Mouse (Mus musculus) stomach, postnatal 0 days (tissue): ENCODE data around the gene Ablim2.

Experiments used
- CTCF ChIP-seq: IDR thresholded peaks from 2 replicates; pipeline ENCODE4 v1.5.1; 2016; ENCODE audit warnings: antibody characterized with exemption, low read depth, mild to moderate bottlenecking, moderate library complexity
- EP300 ChIP-seq: optimal IDR thresholded peaks from 2 replicates; pipeline ENCODE3; 2016; ENCODE audit warnings: antibody characterized with exemption

GRCm38 (mm10) chr5:35740716-35741115 lies 17.0 kb upstream of the Ablim2 start:
- TF ChIP-seq CTCF: no peak
- TF ChIP-seq EP300: no peak
